In the genomic region with DNA sequence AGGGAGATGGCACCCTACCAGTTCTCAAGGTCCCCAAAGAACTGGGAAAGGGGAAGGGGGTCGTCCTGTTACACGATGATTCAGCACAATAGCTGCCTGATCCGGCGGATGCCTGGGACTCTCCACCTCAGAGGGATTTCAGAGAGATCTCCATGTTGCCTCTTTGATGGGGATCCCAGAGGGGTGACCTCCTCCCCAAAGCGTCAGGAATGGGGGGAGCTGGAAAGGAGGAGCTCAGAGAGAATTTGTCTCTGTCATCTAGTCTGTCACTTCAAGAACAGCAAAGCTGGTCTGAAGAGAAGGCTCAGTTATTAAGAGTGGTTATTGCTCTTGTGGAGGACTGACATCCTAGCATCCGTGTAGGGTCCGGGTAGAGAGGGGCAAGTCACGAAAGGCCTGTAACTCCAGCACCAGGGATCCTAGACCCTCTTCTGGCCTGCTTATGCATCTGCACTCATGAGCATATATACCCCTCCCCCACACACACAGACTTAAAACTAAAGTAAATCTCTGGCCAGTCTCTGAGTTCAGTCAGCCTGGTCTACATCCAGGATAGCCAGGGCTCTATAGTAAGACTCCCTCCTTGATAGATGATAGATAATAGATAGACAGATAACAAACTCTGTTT, we compare ENCODE assay signal across 7 mouse cellular contexts. TPM values are rescaled to one million over a fixed set of nuclear protein-coding genes. Genes with fewer than 3 reads are reported as not detected.
DNase-seq lines count a peak whose midpoint lies in the region; ATAC-seq and TF ChIP-seq lines count a peak whose summit lies in the region.

No protein-coding gene starts in this region.

- H3K27ac ChIP-seq in lung, postnatal 0 days (ENCODE audit: low read length), result no peak overlapping the region
- no peak overlapping the region for H3K27ac ChIP-seq in limb, embryonic 14.5 days (replicated peaks; ENCODE audit: low read depth, low read length)
- no peak overlapping the region for H3K27ac ChIP-seq in stomach, embryonic 16.5 days (ENCODE audit: low read length)

- H3K27me3 ChIP-seq in lung, postnatal 0 days (replicated peaks; ENCODE audit: insufficient read depth, low read length), result no peaks in the 10 kb centered on the region
- H3K27me3 ChIP-seq in limb, embryonic 14.5 days (ENCODE audit: control insufficient read depth, insufficient read depth, low read length), result no peaks in the 10 kb centered on the region
- no peaks in the 10 kb centered on the region for H3K27me3 ChIP-seq in stomach, embryonic 16.5 days (ENCODE audit: control insufficient read depth, insufficient read depth, low read length)

- DNase-seq in lung, postnatal 0 days (ENCODE audit: low spot score), result peak; percentile 39
- DNase-seq in lung, postnatal 4 days, result no peak
- no peak for DNase-seq in limb, embryonic 14.5 days (ENCODE audit: low spot score)
- DNase-seq in kidney, postnatal 10 days, result no peak

- no peaks in the 10 kb centered on the region for H3K9me3 ChIP-seq in lung, postnatal 0 days (ENCODE audit: low read length)
- H3K9me3 ChIP-seq in limb, embryonic 14.5 days (ENCODE audit: control insufficient read depth, low read length), result no peaks in the 10 kb centered on the region
- no peaks in the 10 kb centered on the region for H3K9me3 ChIP-seq in stomach, embryonic 16.5 days (replicated peaks; ENCODE audit: control insufficient read depth, low read length)

- TF ChIP-seq POLR2A in limb, embryonic 14.5 days (IDR thresholded peaks at IDR 0.05; ENCODE audit: borderline replicate concordance, extremely low read depth, insufficient read depth, insufficient read length), result no peak

- peak overlapping the region; percentile 95 for H3K4me2 ChIP-seq in lung, postnatal 0 days (replicated peaks; ENCODE audit: low read depth, low read length)
- peak overlapping the region; percentile 75 for H3K4me2 ChIP-seq in limb, embryonic 14.5 days (replicated peaks; ENCODE audit: low read depth, low read length, severe bottlenecking)
- H3K4me2 ChIP-seq in stomach, embryonic 16.5 days (ENCODE audit: low read depth, low read length), result peak overlapping the region; percentile 99

- no peak for ATAC-seq in lung, postnatal 0 days
- ATAC-seq in erythroblast, adult 5-6 weeks (replicated peaks; ENCODE audit: low FRiP score, poor library complexity, severe bottlenecking), result peak; percentile 2; the same call in 1 of the 2 replicates
- ATAC-seq in limb, embryonic 14.5 days (ENCODE audit: low FRiP score, low read depth), result no peak
- ATAC-seq in stomach, embryonic 16.5 days (ENCODE audit: insufficient read depth, low FRiP score), result no peak
- no peak for ATAC-seq in CD4-positive, CD25-positive, alpha-beta regulatory T cell, adult 4 months

- H3K36me3 ChIP-seq in lung, postnatal 0 days (ENCODE audit: insufficient read depth, low read length), result no peaks in the 10 kb centered on the region
- 0 out of 2 replicates have a peak, but pooled peaks cover 5% of the 10 kb centered on the region for H3K36me3 ChIP-seq in limb, embryonic 14.5 days (ENCODE audit: control insufficient read depth, insufficient read depth, low read length)
- H3K36me3 ChIP-seq in stomach, embryonic 16.5 days (ENCODE audit: control insufficient read depth, insufficient read depth, low read length), result no peaks in the 10 kb centered on the region

- H3K4me1 ChIP-seq in lung, postnatal 0 days (ENCODE audit: insufficient read depth, low read depth, low read length), result peaks cover 19% of the 10 kb centered on the region
- peaks cover 25% of the 10 kb centered on the region for H3K4me1 ChIP-seq in limb, embryonic 14.5 days (ENCODE audit: control insufficient read depth, insufficient read depth, low read length)
- H3K4me1 ChIP-seq in stomach, embryonic 16.5 days (ENCODE audit: control insufficient read depth, insufficient read depth, low read length), result peaks cover 40% of the 10 kb centered on the region

- no peak overlapping the region for H3K9ac ChIP-seq in lung, postnatal 0 days (replicated peaks; ENCODE audit: low read depth)
- H3K9ac ChIP-seq in limb, embryonic 14.5 days (ENCODE audit: low read depth, low read length, severe bottlenecking), result peak overlapping the region; percentile 76; the same call in 1 of the 2 replicates
- no peak overlapping the region for H3K9ac ChIP-seq in stomach, embryonic 16.5 days (ENCODE audit: low read length)

- 0 out of 2 replicates have a peak, but pooled peaks have one; percentile 8 for TF ChIP-seq CTCF in lung, postnatal 0 days (IDR thresholded peaks at IDR 0.05)

- no peak for TF ChIP-seq EP300 in lung, postnatal 0 days (IDR thresholded peaks at IDR 0.05)

- H3K4me3 ChIP-seq in lung, postnatal 0 days (ENCODE audit: low read depth, low read length), result 0 out of 2 replicates have a peak overlapping the region, but pooled peaks have one; percentile 85
- peak overlapping the region; percentile 84 for H3K4me3 ChIP-seq in limb, embryonic 14.5 days (replicated peaks; ENCODE audit: low read length)
- peak overlapping the region; percentile 75 for H3K4me3 ChIP-seq in stomach, embryonic 16.5 days (replicated peaks; ENCODE audit: low read length)

- WGBS in lung, postnatal 0 days, result 9% methylated on average over 8 of the region's 8 CpGs
- WGBS in limb, embryonic 14.5 days, result 10% methylated on average over 8 of the region's 8 CpGs
- WGBS in stomach, embryonic 16.5 days, result 20% methylated on average over 8 of the region's 8 CpGs

RNA-seq across cellular contexts. Expression of a gene that starts 0.9 kb away (rescaled TPM):
- polyA plus RNA-seq in lung, postnatal 0 days (2015; fragmentation: Nextera tagmentation; extraction: Ambion mirVana), result 81.6 and 88.4 TPM in 2 replicates
- total RNA-seq in erythroblast, adult 5-6 weeks (2015; ENCODE audit: low replicate concordance), result 17.6 and 22.5 TPM in 2 replicates
- 13.9 and 19.6 TPM in 2 replicates for total RNA-seq in erythroblast, adult 5-6 weeks (2017; ENCODE audit: low replicate concordance)
- 57.8 and 71.4 TPM in 2 replicates for polyA plus RNA-seq in limb, embryonic 14.5 days (2012; rRNA removed)
- polyA plus RNA-seq in limb, embryonic 14.5 days (2014; fragmentation: Nextera tagmentation; extraction: Ambion mirVana), result 45.7 and 49.8 TPM in 2 replicates
- 108 and 110 TPM in 2 replicates for polyA plus RNA-seq in stomach, embryonic 16.5 days (2015; fragmentation: Nextera tagmentation; extraction: Ambion mirVana)
- polyA plus RNA-seq in CD4-positive, CD25-positive, alpha-beta regulatory T cell, adult 4 months (2017; shearing (Covaris generic)), result 10 to 100 TPM; 19.8 to 27.0 TPM

RNA-seq across cellular contexts. Expression of a gene that starts 29.4 kb away (rescaled TPM):
- polyA plus RNA-seq in lung, postnatal 0 days (2015; fragmentation: Nextera tagmentation; extraction: Ambion mirVana), result not detected in 2 replicates
- total RNA-seq in erythroblast, adult 5-6 weeks (2015; ENCODE audit: low replicate concordance), result not detected in 2 replicates
- total RNA-seq in erythroblast, adult 5-6 weeks (2017; ENCODE audit: low replicate concordance), result not detected in 2 replicates
- 0.08 TPM in 1 of 2 replicates, not detected in the other for polyA plus RNA-seq in limb, embryonic 14.5 days (2012; rRNA removed)
- polyA plus RNA-seq in limb, embryonic 14.5 days (2014; fragmentation: Nextera tagmentation; extraction: Ambion mirVana), result not detected in 2 replicates
- polyA plus RNA-seq in stomach, embryonic 16.5 days (2015; fragmentation: Nextera tagmentation; extraction: Ambion mirVana), result 0.18 and 0.67 TPM in 2 replicates
- not detected for polyA plus RNA-seq in CD4-positive, CD25-positive, alpha-beta regulatory T cell, adult 4 months (2017; shearing (Covaris generic))

RNA-seq across cellular contexts. Expression of a gene that starts 49.6 kb away (rescaled TPM):
- polyA plus RNA-seq in lung, postnatal 0 days (2015; fragmentation: Nextera tagmentation; extraction: Ambion mirVana), result not detected in 2 replicates
- not detected in 2 replicates for total RNA-seq in erythroblast, adult 5-6 weeks (2015; ENCODE audit: low replicate concordance)
- not detected in 2 replicates for total RNA-seq in erythroblast, adult 5-6 weeks (2017; ENCODE audit: low replicate concordance)
- polyA plus RNA-seq in limb, embryonic 14.5 days (2012; rRNA removed), result 0.19 and 0.47 TPM in 2 replicates
- not detected in 2 replicates for polyA plus RNA-seq in limb, embryonic 14.5 days (2014; fragmentation: Nextera tagmentation; extraction: Ambion mirVana)
- 754 and 1,267 TPM in 2 replicates for polyA plus RNA-seq in stomach, embryonic 16.5 days (2015; fragmentation: Nextera tagmentation; extraction: Ambion mirVana)
- not detected for polyA plus RNA-seq in CD4-positive, CD25-positive, alpha-beta regulatory T cell, adult 4 months (2017; shearing (Covaris generic))

Comparison
In these comparisons a context has a peak if more than half of its experiments do, and no peak if none do; other contexts are left out.
1. RNA of a gene that starts 49.6 kb away (polyA plus RNA-seq): 754 to 1,267 TPM in stomach, embryonic 16.5 days; not detected in CD4-positive, CD25-positive, alpha-beta regulatory T cell, adult 4 months, 0.19 to 0.47 TPM in limb, embryonic 14.5 days and not detected in lung, postnatal 0 days; every median in the first group is over 100 times any median in the second.
2. Peak in every context shown above with its lines, with median percentiles within 50 percentile points of each other: H3K4me2 ChIP-seq and H3K4me3 ChIP-seq.